Mouse (Mus musculus): ENCODE data around the gene Tepsin. TPM values are rescaled to one million over a fixed set of nuclear protein-coding genes. Genes with fewer than 3 reads are reported as not detected.
A peak's percentile ranks its signal among the peaks of the same experiment; 100 is the strongest.

Tepsin gene
- polyA plus RNA-seq, 1 experiment from 2014 or later, result 24.8 TPM

DNA sequence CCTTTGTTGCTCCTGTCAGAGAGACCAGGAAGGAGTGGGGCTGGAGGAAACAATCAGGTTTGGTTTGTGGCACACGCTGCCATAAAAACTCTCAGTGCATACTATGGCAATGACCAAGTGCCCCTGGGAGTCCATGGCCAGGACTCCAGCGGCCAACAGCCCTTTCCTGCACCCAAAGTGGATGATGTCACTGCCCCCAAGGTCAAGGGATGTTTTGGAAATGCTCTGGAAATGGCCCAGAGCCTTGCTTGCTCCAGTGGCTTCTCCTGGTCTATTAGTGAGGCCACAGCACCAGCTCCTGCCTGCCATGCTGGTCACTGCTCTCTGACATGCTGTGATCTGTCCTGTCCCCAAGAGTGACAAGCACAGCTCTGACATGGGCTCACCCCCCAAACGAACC is 22.3 kb downstream of the Tepsin start:
- ATAC-seq (replicated peaks; ENCODE audit: low FRiP score) (no peak), DNase-seq (ENCODE audit: low spot score) (no peak)
- Histone ChIP-seq H3K27ac (ENCODE audit: low read depth, low read length) (no peak overlapping the region), H3K4me3 (ENCODE audit: low read depth, low read length) (no peak overlapping the region), H3K4me2 (ENCODE audit: low read depth, low read length, severe bottlenecking) (no peak overlapping the region), H3K9me3 (ENCODE audit: control insufficient read depth, low read length) (no peaks in the 10 kb centered on the region), H3K27me3 (ENCODE audit: control insufficient read depth, insufficient read depth, low read length) (no peaks in the 10 kb centered on the region), H3K9ac (ENCODE audit: low read length) (no peak overlapping the region), H3K36me3 (ENCODE audit: control insufficient read depth, insufficient read depth, low read length) (peaks cover 4% of the 10 kb centered on the region; the same call in 1 of the 2 replicates), H3K4me1 (replicated peaks; ENCODE audit: control insufficient read depth, insufficient read depth, low read length) (no peaks in the 10 kb centered on the region)
- 85% methylated on average over 3 of the region's 3 CpGs for WGBS

DNA sequence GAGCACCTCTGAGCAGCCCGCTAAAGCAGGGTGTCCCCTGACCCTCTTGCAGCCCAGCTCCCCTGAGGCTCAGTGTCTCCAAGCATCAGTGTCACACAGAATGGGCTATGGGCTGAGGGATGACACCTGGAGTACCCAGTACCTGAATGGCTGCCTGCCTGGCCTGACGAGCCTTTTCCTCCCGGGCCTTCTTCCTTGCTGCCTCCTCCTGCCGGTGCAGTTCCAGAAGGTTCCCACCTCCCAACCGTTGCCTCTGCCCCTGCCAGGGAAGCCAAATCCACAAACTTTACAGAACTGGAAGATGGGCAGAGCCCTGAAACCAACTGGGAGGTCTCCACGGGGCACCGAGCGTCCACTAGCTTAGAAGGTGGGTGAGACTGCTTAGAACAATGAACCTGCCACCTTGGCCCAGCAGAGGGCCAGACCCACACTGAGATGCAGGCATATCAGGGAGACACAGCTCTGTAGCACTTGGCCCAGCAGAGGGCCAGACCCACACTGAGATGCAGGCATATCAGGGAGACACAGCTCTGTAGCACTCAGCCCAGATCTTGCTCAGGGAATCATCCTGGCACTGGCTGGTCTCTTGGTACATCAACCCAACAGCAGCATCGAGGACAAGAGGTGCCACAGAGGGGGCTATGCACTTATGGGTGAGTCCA is 25.4 kb downstream of the Tepsin start:
- ATAC-seq (replicated peaks; ENCODE audit: low FRiP score) (no peak), DNase-seq (ENCODE audit: low spot score) (no peak)
- Histone ChIP-seq H3K9ac (ENCODE audit: low read length) (no peak overlapping the region), H3K4me1 (replicated peaks; ENCODE audit: control insufficient read depth, insufficient read depth, low read length) (no peaks in the 10 kb centered on the region), H3K27ac (ENCODE audit: low read depth, low read length) (no peak overlapping the region), H3K4me2 (ENCODE audit: low read depth, low read length, severe bottlenecking) (no peak overlapping the region), H3K9me3 (ENCODE audit: control insufficient read depth, low read length) (no peaks in the 10 kb centered on the region), H3K27me3 (ENCODE audit: control insufficient read depth, insufficient read depth, low read length) (no peaks in the 10 kb centered on the region), H3K36me3 (ENCODE audit: control insufficient read depth, insufficient read depth, low read length) (peaks cover 5% of the 10 kb centered on the region; the same call in 1 of the 2 replicates), H3K4me3 (ENCODE audit: low read depth, low read length) (no peak overlapping the region)
- WGBS, result 87% methylated on average over 9 of the region's 9 CpGs

DNA sequence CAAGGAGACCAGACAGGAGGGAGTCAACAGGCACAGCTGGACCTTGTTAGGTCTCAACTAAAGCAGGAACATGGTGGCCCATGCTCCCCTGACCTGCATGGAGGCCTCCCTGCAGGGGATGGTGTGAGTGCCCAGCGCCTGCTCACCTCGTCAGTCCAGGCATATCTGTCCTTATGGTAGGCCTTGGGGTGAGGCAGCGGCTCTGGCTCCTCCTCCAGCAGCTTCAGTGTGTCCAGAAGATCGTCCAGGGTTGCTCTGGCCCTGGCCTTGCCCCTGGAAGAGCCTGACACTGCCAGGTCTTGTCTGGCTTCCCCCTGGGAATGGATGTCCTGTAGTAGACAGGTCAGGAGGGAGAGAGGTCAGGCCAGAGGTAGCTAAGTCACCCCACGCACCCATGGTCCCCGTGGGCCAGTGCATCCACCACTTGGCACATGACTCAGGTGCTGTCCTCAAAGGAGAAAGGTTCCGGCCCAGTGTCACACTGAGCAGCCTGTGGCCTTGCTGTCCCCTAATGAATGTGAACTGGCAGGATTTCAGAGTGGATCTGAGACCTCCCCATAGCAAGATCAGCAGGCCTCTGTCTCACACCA is 26.7 kb downstream of the Tepsin start:
- Histone ChIP-seq H3K9me3 (ENCODE audit: control insufficient read depth, low read length) (no peaks in the 10 kb centered on the region), H3K4me1 (replicated peaks; ENCODE audit: control insufficient read depth, insufficient read depth, low read length) (no peaks in the 10 kb centered on the region), H3K36me3 (ENCODE audit: control insufficient read depth, insufficient read depth, low read length) (peaks cover 7% of the 10 kb centered on the region; the same call in 1 of the 2 replicates), H3K4me2 (ENCODE audit: low read depth, low read length, severe bottlenecking) (no peak overlapping the region), H3K4me3 (ENCODE audit: low read depth, low read length) (no peak overlapping the region), H3K27ac (ENCODE audit: low read depth, low read length) (no peak overlapping the region), H3K27me3 (ENCODE audit: control insufficient read depth, insufficient read depth, low read length) (no peaks in the 10 kb centered on the region), H3K9ac (ENCODE audit: low read length) (no peak overlapping the region)
- ATAC-seq (replicated peaks; ENCODE audit: low FRiP score) (no peak), DNase-seq (ENCODE audit: low spot score) (no peak)
- 82% methylated on average over 7 of the region's 7 CpGs for WGBS

DNA sequence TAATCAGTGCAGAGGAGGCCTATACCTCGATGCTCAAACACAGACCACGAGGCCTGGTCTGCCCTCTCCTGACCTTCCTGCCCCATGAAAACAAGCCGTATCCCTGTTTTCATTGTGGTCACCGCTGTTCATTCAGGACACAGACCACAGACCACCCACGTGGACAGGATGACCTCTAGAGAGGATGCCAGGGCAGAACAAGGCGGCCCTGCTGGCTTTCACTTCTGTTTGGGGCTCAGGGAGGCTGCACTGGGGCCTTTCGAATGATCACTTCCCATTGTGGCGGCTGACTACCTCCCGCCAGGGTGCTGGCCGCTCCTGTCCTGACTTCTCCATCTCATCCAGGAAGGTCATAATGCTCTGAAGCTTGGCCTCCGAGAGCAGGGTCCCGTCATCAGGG is 27.5 kb downstream of the Tepsin start:
- Histone ChIP-seq H3K36me3 (ENCODE audit: control insufficient read depth, insufficient read depth, low read length) (peaks cover 7% of the 10 kb centered on the region; the same call in 1 of the 2 replicates), H3K9me3 (ENCODE audit: control insufficient read depth, low read length) (no peaks in the 10 kb centered on the region), H3K27ac (ENCODE audit: low read depth, low read length) (no peak overlapping the region), H3K4me1 (replicated peaks; ENCODE audit: control insufficient read depth, insufficient read depth, low read length) (no peaks in the 10 kb centered on the region), H3K9ac (ENCODE audit: low read length) (no peak overlapping the region), H3K4me2 (ENCODE audit: low read depth, low read length, severe bottlenecking) (no peak overlapping the region), H3K4me3 (ENCODE audit: low read depth, low read length) (no peak overlapping the region), H3K27me3 (ENCODE audit: control insufficient read depth, insufficient read depth, low read length) (no peaks in the 10 kb centered on the region)
- DNase-seq (ENCODE audit: low spot score) (no peak), ATAC-seq (replicated peaks; ENCODE audit: low FRiP score) (no peak)
- WGBS, result 59% methylated on average over 12 of the region's 12 CpGs

DNA sequence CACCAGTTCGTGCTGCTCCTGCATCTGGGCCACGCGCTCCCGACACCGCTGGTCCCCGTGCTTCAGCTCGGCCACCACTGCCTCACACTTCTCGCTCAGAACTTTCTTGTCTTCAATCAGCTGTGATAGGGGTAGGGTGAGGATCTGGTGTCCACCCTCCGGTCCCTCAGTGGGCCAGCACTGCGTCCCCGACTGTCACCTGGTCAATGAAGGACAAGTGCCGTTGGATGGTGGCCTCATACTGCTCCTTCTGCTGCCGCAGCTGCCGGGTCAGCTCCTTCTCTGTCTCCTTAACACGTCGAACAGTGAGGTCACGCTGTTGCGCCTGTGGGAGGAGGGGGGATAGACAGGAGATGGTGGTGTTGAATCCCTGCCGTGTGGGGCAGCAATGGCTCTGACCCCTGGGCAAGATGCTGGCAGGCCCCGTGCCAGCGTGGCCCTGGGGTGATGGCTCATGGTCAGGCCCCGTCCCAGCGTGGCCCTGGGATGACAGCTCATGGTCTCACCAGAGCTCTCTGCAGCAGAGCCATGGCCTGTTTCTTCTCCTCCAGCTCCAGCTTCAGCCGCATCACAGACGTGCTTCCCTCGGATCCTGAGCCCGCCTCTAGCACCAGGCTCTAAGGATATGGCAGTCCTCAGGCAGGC is 28.1 kb downstream of the Tepsin start:
- Histone ChIP-seq H3K9ac (ENCODE audit: low read length) (no peak overlapping the region), H3K4me2 (ENCODE audit: low read depth, low read length, severe bottlenecking) (no peak overlapping the region), H3K4me3 (ENCODE audit: low read depth, low read length) (no peak overlapping the region), H3K4me1 (replicated peaks; ENCODE audit: control insufficient read depth, insufficient read depth, low read length) (no peaks in the 10 kb centered on the region), H3K36me3 (ENCODE audit: control insufficient read depth, insufficient read depth, low read length) (peaks cover 7% of the 10 kb centered on the region; the same call in 1 of the 2 replicates), H3K27ac (ENCODE audit: low read depth, low read length) (no peak overlapping the region), H3K27me3 (ENCODE audit: control insufficient read depth, insufficient read depth, low read length) (no peaks in the 10 kb centered on the region), H3K9me3 (ENCODE audit: control insufficient read depth, low read length) (no peaks in the 10 kb centered on the region)
- no peak for ATAC-seq (replicated peaks; ENCODE audit: low FRiP score)
- no peak for DNase-seq (ENCODE audit: low spot score)
- WGBS, result 93% methylated on average over 27 of the region's 27 CpGs

DNA sequence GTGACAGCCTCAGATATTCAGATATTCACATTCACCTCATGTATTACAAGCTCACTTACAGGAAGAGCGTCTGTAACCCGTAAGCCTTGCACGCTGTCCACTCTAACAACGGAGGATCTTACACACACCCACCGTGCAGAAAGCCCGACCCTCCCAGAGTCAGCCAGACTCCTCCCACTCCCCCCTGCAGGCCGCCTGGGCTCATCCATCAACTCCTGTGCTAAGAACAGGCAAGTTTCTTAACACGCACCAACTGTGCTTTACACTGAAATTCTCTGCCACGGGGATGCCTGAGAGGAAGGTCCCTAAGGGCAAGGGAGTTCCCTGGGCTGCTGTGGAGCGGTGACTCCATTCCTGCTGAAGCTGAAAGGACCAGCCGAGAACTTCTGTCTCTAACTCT is 29.3 kb downstream of the Tepsin start:
- Histone ChIP-seq H3K27me3 (ENCODE audit: control insufficient read depth, insufficient read depth, low read length) (no peaks in the 10 kb centered on the region), H3K9ac (ENCODE audit: low read length) (no peak overlapping the region), H3K36me3 (ENCODE audit: control insufficient read depth, insufficient read depth, low read length) (peaks cover 7% of the 10 kb centered on the region; the same call in 1 of the 2 replicates), H3K9me3 (ENCODE audit: control insufficient read depth, low read length) (no peaks in the 10 kb centered on the region), H3K4me1 (replicated peaks; ENCODE audit: control insufficient read depth, insufficient read depth, low read length) (no peaks in the 10 kb centered on the region), H3K27ac (ENCODE audit: low read depth, low read length) (no peak overlapping the region), H3K4me3 (ENCODE audit: low read depth, low read length) (no peak overlapping the region), H3K4me2 (ENCODE audit: low read depth, low read length, severe bottlenecking) (no peak overlapping the region)
- WGBS, result 66% methylated on average over 11 of the region's 11 CpGs
- DNase-seq (ENCODE audit: low spot score) (no peak), ATAC-seq (replicated peaks; ENCODE audit: low FRiP score) (no peak)

DNA sequence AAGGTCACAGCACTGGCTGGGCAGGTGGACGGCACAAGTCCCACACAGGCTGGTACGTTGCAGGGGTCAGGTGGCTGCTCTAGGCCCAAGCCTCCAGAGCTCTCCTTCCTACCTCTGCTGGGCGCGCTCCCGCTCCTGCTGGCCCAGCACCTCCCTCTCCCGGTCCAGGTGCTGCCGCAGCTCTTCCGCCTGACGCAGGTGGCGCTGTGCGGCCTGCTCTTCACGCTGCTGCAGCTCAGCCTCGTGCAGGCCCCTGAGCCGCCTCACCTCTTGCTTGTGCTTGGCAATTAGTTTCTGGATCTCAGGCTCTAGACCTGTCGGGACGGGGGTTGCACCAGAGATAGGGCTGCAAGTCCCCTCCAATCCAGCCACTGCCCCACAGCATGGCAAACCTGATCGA is 30.7 kb downstream of the Tepsin start:
- Histone ChIP-seq H3K27ac (ENCODE audit: low read depth, low read length) (no peak overlapping the region), H3K4me2 (ENCODE audit: low read depth, low read length, severe bottlenecking) (no peak overlapping the region), H3K4me1 (replicated peaks; ENCODE audit: control insufficient read depth, insufficient read depth, low read length) (no peaks in the 10 kb centered on the region), H3K4me3 (ENCODE audit: low read depth, low read length) (no peak overlapping the region), H3K9ac (ENCODE audit: low read length) (no peak overlapping the region), H3K27me3 (ENCODE audit: control insufficient read depth, insufficient read depth, low read length) (no peaks in the 10 kb centered on the region), H3K9me3 (ENCODE audit: control insufficient read depth, low read length) (no peaks in the 10 kb centered on the region), H3K36me3 (ENCODE audit: control insufficient read depth, insufficient read depth, low read length) (peaks cover 7% of the 10 kb centered on the region; the same call in 1 of the 2 replicates)
- DNase-seq (ENCODE audit: low spot score), result no peak
- WGBS, result 41% methylated on average over 17 of the region's 17 CpGs
- ATAC-seq (replicated peaks; ENCODE audit: low FRiP score), result no peak

DNA sequence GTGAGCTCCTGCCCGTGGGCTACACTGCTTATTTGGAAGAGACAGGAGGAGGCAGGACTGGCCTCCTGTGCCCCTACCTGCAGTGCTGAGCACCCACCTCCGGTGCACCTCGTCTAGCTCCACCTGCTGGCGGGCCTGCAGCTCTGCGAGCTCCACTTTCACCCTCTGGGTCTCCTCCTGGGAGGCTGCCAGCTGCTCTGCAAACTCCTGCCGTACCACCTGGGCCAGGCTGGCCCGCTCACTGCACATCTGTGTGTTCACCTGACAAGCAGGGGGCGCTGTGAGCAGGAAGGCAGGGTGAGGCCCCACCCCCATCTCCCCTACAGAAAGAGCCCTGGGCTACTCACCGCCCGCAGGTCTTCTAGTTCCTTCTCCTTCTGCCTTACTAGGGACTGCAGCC is 33.2 kb downstream of the Tepsin start:
- no peaks in the 10 kb centered on the region for H3K27me3 ChIP-seq (ENCODE audit: control insufficient read depth, insufficient read depth, low read length)
- H3K27ac ChIP-seq (ENCODE audit: low read depth, low read length), result no peak overlapping the region
- WGBS, result 29% methylated on average over 10 of the region's 10 CpGs
- peak; percentile 72 for DNase-seq (ENCODE audit: low spot score)
- H3K4me1 ChIP-seq (replicated peaks; ENCODE audit: control insufficient read depth, insufficient read depth, low read length), result no peaks in the 10 kb centered on the region
- no peak for ATAC-seq (replicated peaks; ENCODE audit: low FRiP score)
- H3K36me3 ChIP-seq (ENCODE audit: control insufficient read depth, insufficient read depth, low read length), result peaks cover 2% of the 10 kb centered on the region; the same call in 1 of the 2 replicates
- no peak overlapping the region for H3K9ac ChIP-seq (ENCODE audit: low read length)
- H3K9me3 ChIP-seq (ENCODE audit: control insufficient read depth, low read length), result no peaks in the 10 kb centered on the region
- H3K4me3 ChIP-seq (ENCODE audit: low read depth, low read length), result no peak overlapping the region
- H3K4me2 ChIP-seq (ENCODE audit: low read depth, low read length, severe bottlenecking), result no peak overlapping the region

Data from forebrain, embryonic 11.5 days (tissue).